Comparison of ENCODE assay signal across 8 mouse cellular contexts in genomic region chr8:125558109-125559065, GRCm38 (mm10). TPM values are rescaled to one million over a fixed set of nuclear protein-coding genes. Genes with fewer than 3 reads are reported as not detected.
DNase-seq lines count a peak whose midpoint lies in the region; ATAC-seq and TF ChIP-seq lines count a peak whose summit lies in the region.

No protein-coding gene starts in this region.

- peak overlapping the region; percentile 45 for H3K4me2 ChIP-seq in forebrain, postnatal 0 days (ENCODE audit: low read depth)
- H3K4me2 ChIP-seq in liver, postnatal 0 days (ENCODE audit: low read depth, low read length), result peak overlapping the region; percentile 62
- peak overlapping the region; percentile 41 for H3K4me2 ChIP-seq in neural tube, embryonic 14.5 days (ENCODE audit: low read depth, low read length)
- H3K4me2 ChIP-seq in stomach, postnatal 0 days (replicated peaks; ENCODE audit: low read depth), result peak overlapping the region; percentile 51

- no peaks in the 10 kb centered on the region for H3K36me3 ChIP-seq in forebrain, postnatal 0 days (ENCODE audit: insufficient read depth)
- no peaks in the 10 kb centered on the region for H3K36me3 ChIP-seq in liver, postnatal 0 days (replicated peaks; ENCODE audit: insufficient read depth, low read length)
- H3K36me3 ChIP-seq in neural tube, embryonic 14.5 days (ENCODE audit: control insufficient read depth, insufficient read depth, low read length), result no peaks in the 10 kb centered on the region
- no peaks in the 10 kb centered on the region for H3K36me3 ChIP-seq in stomach, postnatal 0 days (ENCODE audit: control insufficient read depth, insufficient read depth, low read length)

- no peaks in the 10 kb centered on the region for H3K9me3 ChIP-seq in forebrain, postnatal 0 days (ENCODE audit: low read length)
- no peaks in the 10 kb centered on the region for H3K9me3 ChIP-seq in liver, postnatal 0 days (ENCODE audit: low read length)
- no peaks in the 10 kb centered on the region for H3K9me3 ChIP-seq in neural tube, embryonic 14.5 days (ENCODE audit: control insufficient read depth, low read length)
- no peaks in the 10 kb centered on the region for H3K9me3 ChIP-seq in stomach, postnatal 0 days (ENCODE audit: control insufficient read depth, low read length)

- intact Hi-C loops in heart, postnatal 36 days (cut with DNase I), result no loop called here

- peaks cover 44% of the 10 kb centered on the region for H3K4me1 ChIP-seq in forebrain, postnatal 0 days (ENCODE audit: insufficient read depth)
- peaks cover 38% of the 10 kb centered on the region for H3K4me1 ChIP-seq in liver, postnatal 0 days (ENCODE audit: insufficient read depth)
- peaks cover 29% of the 10 kb centered on the region for H3K4me1 ChIP-seq in neural tube, embryonic 14.5 days (ENCODE audit: control insufficient read depth, insufficient read depth, low read length)
- peaks cover 15% of the 10 kb centered on the region for H3K4me1 ChIP-seq in stomach, postnatal 0 days (replicated peaks; ENCODE audit: control insufficient read depth, insufficient read depth)

- TF ChIP-seq CTCF in forebrain, postnatal 0 days (IDR thresholded peaks at IDR 0.05; ENCODE audit: low read depth), result no peak
- no peak for TF ChIP-seq CTCF in layer of hippocampus, adult 2 months (conservative IDR thresholded peaks at IDR 0.05)
- no peak for TF ChIP-seq CTCF in liver, postnatal 0 days (IDR thresholded peaks at IDR 0.05; ENCODE audit: low read depth)
- TF ChIP-seq CTCF in stomach, postnatal 0 days (IDR thresholded peaks at IDR 0.05; ENCODE audit: low read depth), result no peak

- peak overlapping the region; percentile 16; the same call in 1 of the 2 replicates for H3K4me3 ChIP-seq in forebrain, postnatal 0 days (ENCODE audit: low read depth, low read length)
- H3K4me3 ChIP-seq in layer of hippocampus, adult 2 months, result peak overlapping the region; percentile 41
- H3K4me3 ChIP-seq in liver, postnatal 0 days (ENCODE audit: low read depth, low read length), result peak overlapping the region; percentile 8; the same call in 1 of the 2 replicates
- no peak overlapping the region for H3K4me3 ChIP-seq in neural tube, embryonic 14.5 days (ENCODE audit: low read depth, low read length)
- no peak overlapping the region; the same call in 1 of the 2 replicates for H3K4me3 ChIP-seq in stomach, postnatal 0 days (ENCODE audit: low read depth, low read length)

- WGBS in forebrain, postnatal 0 days, result 11% methylated on average over 23 of the region's 23 CpGs
- 15% methylated on average over 23 of the region's 23 CpGs for WGBS in liver, postnatal 0 days (ENCODE audit: insufficient replicate concordance)
- WGBS in neural tube, embryonic 14.5 days, result 24% methylated on average over 23 of the region's 23 CpGs
- WGBS in stomach, postnatal 0 days, result 16% methylated on average over 23 of the region's 23 CpGs

- ATAC-seq in forebrain, postnatal 0 days, result peak; percentile 82
- peak; percentile 75 for ATAC-seq in liver, postnatal 0 days
- ATAC-seq in neural tube, embryonic 14.5 days (ENCODE audit: low read depth), result peak; percentile 65
- ATAC-seq in stomach, postnatal 0 days (ENCODE audit: low FRiP score, low TSS enrichment), result peak; percentile 48

- peak; percentile 47 for TF ChIP-seq EP300 in liver, postnatal 0 days (IDR thresholded peaks at IDR 0.05; ENCODE audit: low read depth)
- TF ChIP-seq EP300 in stomach, postnatal 0 days (optimal IDR thresholded peaks at IDR 0.05), result peak; percentile 48

- peak overlapping the region; percentile 11; the same call in 1 of the 2 replicates for H3K9ac ChIP-seq in forebrain, postnatal 0 days
- H3K9ac ChIP-seq in liver, postnatal 0 days (replicated peaks), result peak overlapping the region; percentile 1; the same call in 1 of the 2 replicates
- H3K9ac ChIP-seq in neural tube, embryonic 14.5 days (replicated peaks; ENCODE audit: low read depth, low read length), result peak overlapping the region; percentile 37; the same call in 1 of the 2 replicates
- peak overlapping the region; percentile 18; the same call in 1 of the 2 replicates for H3K9ac ChIP-seq in stomach, postnatal 0 days (ENCODE audit: low read length)

- H3K27me3 ChIP-seq in forebrain, postnatal 0 days (ENCODE audit: insufficient read depth, low read length), result no peaks in the 10 kb centered on the region
- H3K27me3 ChIP-seq in liver, postnatal 0 days (ENCODE audit: insufficient read depth, low read length), result no peaks in the 10 kb centered on the region
- no peaks in the 10 kb centered on the region for H3K27me3 ChIP-seq in neural tube, embryonic 14.5 days (ENCODE audit: control insufficient read depth, insufficient read depth, low read length)
- H3K27me3 ChIP-seq in stomach, postnatal 0 days (ENCODE audit: control insufficient read depth, insufficient read depth, low read length), result no peaks in the 10 kb centered on the region

- peak; percentile 86 for DNase-seq in CD4-positive helper T cell, adult 2 months (ENCODE audit: low read depth, low spot score)
- DNase-seq in brain, adult 2 months (ENCODE audit: low read depth, low spot score), result peak; percentile 91
- DNase-seq in forebrain, postnatal 0 days, result peak; percentile 94
- DNase-seq in heart, postnatal 36 days, result peak; percentile 84 to 85
- peak; percentile 82 to 84 for DNase-seq in layer of hippocampus, adult 2 months (ENCODE audit: low spot score in 2 of 2)
- DNase-seq in liver, postnatal 0 days, result peak; percentile 89
- DNase-seq in stomach, postnatal 0 days (ENCODE audit: low spot score), result peak; percentile 89

- peak overlapping the region; percentile 82 for H3K27ac ChIP-seq in forebrain, postnatal 0 days (ENCODE audit: low read depth, low read length)
- peak overlapping the region; percentile 54; the same call in 1 of the 2 replicates for H3K27ac ChIP-seq in layer of hippocampus, adult 2 months
- H3K27ac ChIP-seq in liver, postnatal 0 days (ENCODE audit: low read depth), result peak overlapping the region; percentile 69
- peak overlapping the region; percentile 64 for H3K27ac ChIP-seq in neural tube, embryonic 14.5 days (ENCODE audit: low read depth, low read length)
- peak overlapping the region; percentile 71 for H3K27ac ChIP-seq in stomach, postnatal 0 days (replicated peaks)

RNA-seq across cellular contexts. Expression of gene Sipa1l2, which starts 11.2 kb away (rescaled TPM):
- 36.7 and 44.3 TPM in 2 replicates for total RNA-seq in forebrain, postnatal 0 days (2014; rRNA removed)
- polyA plus RNA-seq in forebrain, postnatal 0 days (2015; fragmentation: Nextera tagmentation; extraction: Ambion mirVana), result 8.7 and 10.6 TPM in 2 replicates
- total RNA-seq in heart, postnatal 36 days (2021), result 10 to 100 TPM; 36.4 to 40.7 TPM
- total RNA-seq in layer of hippocampus, adult 2 months (2021), result 10 to 100 TPM; 69.5 to 72.1 TPM
- polyA plus RNA-seq in liver, postnatal 0 days (2015; fragmentation: Nextera tagmentation; extraction: Ambion mirVana), result 0.44 and 0.47 TPM in 2 replicates
- polyA plus RNA-seq in neural tube, embryonic 14.5 days (2014; fragmentation: Nextera tagmentation; extraction: Ambion mirVana), result 14.0 and 20.1 TPM in 2 replicates
- 3.1 and 3.6 TPM in 2 replicates for polyA plus RNA-seq in stomach, postnatal 0 days (2015; fragmentation: Nextera tagmentation; extraction: Ambion mirVana)

Comparison
In these comparisons a context has a peak if more than half of its experiments do, and no peak if none do; other contexts are left out.
1. H3K4me3 ChIP-seq: peak in forebrain, postnatal 0 days (single experiment), layer of hippocampus, adult 2 months (single experiment) and liver, postnatal 0 days (single experiment); none in neural tube, embryonic 14.5 days (single experiment) and stomach, postnatal 0 days (single experiment).
2. Peak in every context shown above with its lines, with median percentiles within 50 percentile points of each other: DNase-seq, ATAC-seq, H3K27ac ChIP-seq, H3K4me2 ChIP-seq and H3K9ac ChIP-seq.